Mouse (Mus musculus) CH12.LX (cell line): ENCODE results near the gene Ptgs2.

Experiments
- CHD1 ChIP-seq: IDR thresholded peaks from 2 replicates; pipeline ENCODE4 v1.6.1; 2012; ENCODE audit warnings: low read depth, low read length, improper control_type of control experiment, inconsistent platforms
- CTCF ChIP-seq, 2 experiments: IDR thresholded peaks in 1 of 2; conservative IDR thresholded peaks in 1 of 2; 2 replicates each; pipeline ENCODE4 v1.5.1; 2011 to 2012; ENCODE audit warnings: low read depth in 2 of 2, low read length in 2 of 2, improper control_type of control experiment in 1 of 2, inconsistent platforms in 1 of 2, mild to moderate bottlenecking in 1 of 2, moderate library complexity in 1 of 2
- EP300 ChIP-seq: IDR thresholded peaks from 2 replicates; pipeline ENCODE4 v1.6.1; 2011; ENCODE audit warnings: low read length, improper control_type of control experiment
- POLR2A ChIP-seq: IDR thresholded peaks from 2 replicates; pipeline ENCODE4 v1.6.1; 2011; ENCODE audit warnings: low read depth, mild to moderate bottlenecking, improper control_type of control experiment, low read length
- ZMIZ1 ChIP-seq: IDR thresholded peaks from 2 replicates; pipeline ENCODE4 v1.6.1; 2012; ENCODE audit warnings: low read depth, mild to moderate bottlenecking, inconsistent platforms, low read length, improper control_type of control experiment
- ZNF384 ChIP-seq: IDR thresholded peaks from 2 replicates; pipeline ENCODE4 v1.6.1; 2012; ENCODE audit warnings: low read depth, low read length, improper control_type of control experiment, inconsistent platforms

DNA sequence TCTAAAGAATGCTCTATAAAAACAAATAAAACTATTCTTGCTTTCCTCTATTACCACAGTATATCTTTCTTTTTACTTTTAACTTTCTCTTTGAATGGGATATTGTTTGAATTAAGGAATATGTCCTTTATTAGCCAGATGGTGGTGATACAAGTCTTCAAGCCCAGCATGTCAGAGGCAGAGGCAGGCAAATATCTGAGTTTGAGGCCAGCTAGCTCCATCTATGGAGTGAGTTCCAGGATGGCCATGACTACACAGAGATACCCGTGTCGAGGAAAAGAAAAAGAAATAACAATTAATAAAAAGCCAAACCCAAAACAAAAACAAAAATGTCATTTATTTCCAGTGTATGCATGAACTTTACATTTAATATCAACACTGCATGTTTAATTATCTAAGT is 2.8 kb upstream of the Ptgs2 start:
- TF ChIP-seq POLR2A (no peak), CTCF (conservative IDR thresholded peaks at IDR 0.05 in 1 of 2, IDR thresholded peaks at IDR 0.05 in 1 of 2; ENCODE audit: low read depth in 2 of 2, low read length in 2 of 2) (no peak; a peak in 1 of 4 replicates), EP300 (no peak), ZMIZ1 (no peak), ZNF384 (no peak), CHD1 (no peak)
